Mouse (Mus musculus): ENCODE measurements around the gene Ralgps1.

- TF ChIP-seq POLR2A (IDR thresholded peaks at IDR 0.05; ENCODE audit: borderline replicate concordance, extremely low read depth, low read depth, low read length) (no peak), CTCF (IDR thresholded peaks at IDR 0.05; ENCODE audit: insufficient read depth, low read length) (no peak)
Measured at GRCm38 (mm10) chr2:33282877-33283276, 88.4 kb downstream of the Ralgps1 start.

All from lung, adult 2 months (tissue).